Mouse (Mus musculus) embryonic facial prominence, embryonic 11.5 days (tissue): ENCODE data around the gene Wdr45. TPM values are rescaled to one million over a fixed set of nuclear protein-coding genes. Genes with fewer than 3 reads are reported as not detected.
A peak's percentile ranks its signal among the peaks of the same experiment; 100 is the strongest.

Experiments
- ATAC-seq: fragments of 200-750 bp; cut with Nextera tagmentation; replicated peaks from 2 replicates; pipeline ENCODE4 v1.8.0; 2017; ENCODE audit warnings: low read depth; ENCODE audit not compliant: insufficient number of reproducible peaks, low FRiP score, low TSS enrichment
- DNase-seq: peaks from one replicate; pipeline ENCODE4 v3.0.0-alpha.2; 2015; ENCODE audit warnings: low spot score
- H3K27ac ChIP-seq: fragments of 300-500 bp; sonication (generic); replicated peaks from 2 replicates; pipeline ENCODE4 v1.5.1; 2014; ENCODE audit warnings: mild to moderate bottlenecking, low read depth, low read length, control low read depth
- H3K27me3 ChIP-seq: fragments of 300-500 bp; sonication (generic); 2 replicates; pipeline ENCODE4 v1.6.1; 2014; ENCODE audit warnings: mild to moderate bottlenecking, low read length, moderate library complexity, mixed read lengths; ENCODE audit not compliant: control insufficient read depth, insufficient read depth
- H3K36me3 ChIP-seq: fragments of 300-500 bp; sonication (generic); replicated peaks from 2 replicates; pipeline ENCODE4 v1.6.1; 2014; ENCODE audit warnings: low read depth, mild to moderate bottlenecking, low read length, moderate library complexity, mixed read lengths; ENCODE audit not compliant: control insufficient read depth, insufficient read depth
- H3K4me1 ChIP-seq: fragments of 300-500 bp; sonication (generic); 2 replicates; pipeline ENCODE4 v1.6.1; 2014; ENCODE audit warnings: low read length, mixed read lengths; ENCODE audit not compliant: control insufficient read depth, insufficient read depth
- H3K4me2 ChIP-seq: fragments of 300-500 bp; sonication (generic); 2 replicates; pipeline ENCODE4 v1.6.1; 2014; ENCODE audit warnings: low read depth, mild to moderate bottlenecking, control low read depth, low read length, moderate library complexity
- H3K4me3 ChIP-seq: fragments of 300-500 bp; sonication (generic); 2 replicates; pipeline ENCODE4 v1.5.1; 2014; ENCODE audit warnings: low read depth, low read length, control low read depth
- H3K9ac ChIP-seq: fragments of 300-500 bp; sonication (generic); replicated peaks from 2 replicates; pipeline ENCODE4 v1.6.1; 2014; ENCODE audit warnings: mild to moderate bottlenecking, control low read depth, low read length
- H3K9me3 ChIP-seq: fragments of 300-500 bp; sonication (generic); replicated peaks from 2 replicates; pipeline ENCODE4 v1.6.1; 2016; ENCODE audit warnings: mild to moderate bottlenecking, low read length, inconsistent platforms, mixed read lengths; ENCODE audit not compliant: control insufficient read depth
- WGBS: fragments of 180-500 bp; shearing (Covaris S2); extraction: QIAGEN DNeasy Blood & Tissue Kit; methylation state at CpG from one replicate; pipeline ENCODE4 v1.1.7; 2014; 5-methylcytosine and 5-hydroxymethylcytosine counted together
- polyA plus RNA-seq: library from polyadenylated mRNA; unstranded; fragments of >200 nt; fragmentation: Nextera tagmentation; extraction: Ambion mirVana; gene quantifications from 2 replicates; pipeline ENCODE4 v1.2.1, GENCODE M21; 2014

The Wdr45 gene
- polyA plus RNA-seq, 1 experiment from 2014 or later, result 17.3 TPM

DNA sequence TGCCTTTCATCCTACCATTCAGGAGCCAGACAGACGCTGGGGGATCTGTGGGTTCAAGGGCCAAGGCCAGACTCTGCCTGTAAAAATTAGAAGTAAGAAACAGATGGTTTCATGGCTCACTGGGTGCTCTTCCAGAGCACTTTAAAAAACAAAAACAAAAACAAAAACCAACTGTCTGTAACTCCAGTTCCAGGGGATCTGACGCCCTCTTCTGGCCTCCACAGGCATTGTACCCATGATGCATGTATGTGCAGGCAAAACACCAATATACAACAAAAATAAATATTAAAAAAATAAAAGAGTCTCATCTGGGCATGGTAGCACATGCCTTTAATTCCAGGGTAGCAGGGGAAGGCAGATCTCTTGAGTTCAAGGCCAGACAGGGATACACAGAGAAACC is 58.6 kb downstream of the Wdr45 start:
- Histone ChIP-seq H3K4me2 (no peak overlapping the region), H3K4me1 (no peaks in the 10 kb centered on the region), H3K9me3 (no peaks in the 10 kb centered on the region), H3K27ac (no peak overlapping the region), H3K36me3 (no peaks in the 10 kb centered on the region; the same call in 1 of the 2 replicates), H3K27me3 (no peaks in the 10 kb centered on the region), H3K4me3 (no peak overlapping the region), H3K9ac (no peak overlapping the region)
- 60% methylated on average over 2 of the region's 2 CpGs for WGBS
- ATAC-seq (no peak), DNase-seq (no peak)

DNA sequence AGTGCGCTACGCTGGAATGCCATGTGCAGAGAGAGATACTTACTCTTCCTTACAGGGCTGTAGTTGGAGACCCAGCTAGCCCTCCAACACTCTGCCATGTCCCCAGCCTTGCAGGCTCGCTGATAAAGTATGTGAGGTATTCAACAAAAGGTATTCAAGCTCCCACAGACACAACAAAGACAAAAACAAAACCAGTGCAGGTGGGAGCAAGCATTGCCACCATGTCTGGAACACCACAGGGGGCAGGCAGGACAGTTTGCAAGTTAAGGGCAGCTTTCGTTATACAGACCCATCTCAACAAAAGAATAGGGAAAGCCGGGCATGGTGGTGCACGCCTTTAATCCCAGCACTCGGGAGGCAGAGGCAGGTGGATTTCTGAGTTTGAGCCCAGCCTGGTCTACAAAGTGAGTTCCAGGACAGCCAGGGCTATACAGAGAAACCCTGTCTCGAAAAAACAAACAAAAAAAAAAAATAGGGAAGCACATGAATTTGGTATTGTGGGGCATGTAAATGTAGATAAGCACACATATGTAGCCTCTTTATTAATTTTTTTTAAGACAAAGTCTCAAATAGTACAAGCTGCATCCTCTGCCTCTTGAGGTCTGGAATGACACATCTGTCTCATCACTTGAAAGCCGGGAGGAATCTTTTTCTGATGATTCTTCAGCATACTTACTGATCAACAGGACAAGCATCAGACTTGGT is 61.5 kb downstream of the Wdr45 start:
- no peak for ATAC-seq
- Histone ChIP-seq H3K4me3 (no peak overlapping the region), H3K27me3 (no peaks in the 10 kb centered on the region), H3K9me3 (no peaks in the 10 kb centered on the region), H3K4me1 (no peaks in the 10 kb centered on the region), H3K4me2 (no peak overlapping the region), H3K9ac (no peak overlapping the region), H3K27ac (no peak overlapping the region), H3K36me3 (no peaks in the 10 kb centered on the region)
- WGBS, result 75% methylated on average over 9 of the region's 9 CpGs
- no peak for DNase-seq

DNA sequence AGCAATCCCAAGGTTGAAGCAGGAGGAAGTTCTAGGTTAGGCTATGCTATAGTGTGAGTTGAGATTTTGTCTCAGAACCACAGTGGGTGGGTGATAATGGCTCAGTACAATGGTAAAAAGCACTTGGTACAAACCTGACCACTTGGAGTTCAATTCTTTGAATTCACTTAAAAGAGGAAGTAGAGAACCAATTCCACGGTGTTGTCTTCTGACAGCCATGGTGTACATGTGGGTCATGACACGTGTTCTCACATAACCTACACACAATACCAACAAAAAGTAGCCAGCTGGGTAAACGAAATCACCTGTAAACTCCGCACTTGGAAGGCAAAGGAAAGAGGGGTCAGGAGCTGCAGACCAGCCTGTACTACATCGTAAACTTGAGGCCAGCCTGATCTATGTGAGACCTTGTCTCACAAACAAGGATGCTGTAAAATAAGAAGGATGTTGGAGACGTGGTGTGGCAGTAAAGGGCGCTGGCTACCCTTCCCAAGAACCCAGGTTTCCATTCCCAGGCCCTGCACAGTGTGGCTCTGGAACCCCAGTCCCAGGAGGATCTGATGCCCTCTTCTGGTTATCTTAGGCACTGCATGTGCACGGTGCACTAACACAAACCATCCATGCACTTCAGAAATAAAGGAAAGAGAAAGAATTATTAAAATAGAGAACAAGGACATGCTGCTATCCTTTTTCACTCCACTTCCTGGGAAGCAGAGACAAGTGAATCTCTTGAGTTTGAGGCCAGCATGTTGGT is 62.4 kb downstream of the Wdr45 start:
- H3K4me2 ChIP-seq, result no peak overlapping the region
- no peak overlapping the region for H3K27ac ChIP-seq
- no peaks in the 10 kb centered on the region for H3K9me3 ChIP-seq
- 48% methylated on average over 8 of the region's 8 CpGs for WGBS
- peak; percentile 83; the same call in 1 of the 2 replicates for ATAC-seq
- no peak overlapping the region for H3K4me3 ChIP-seq
- H3K27me3 ChIP-seq, result no peaks in the 10 kb centered on the region
- DNase-seq, result peak; percentile 63
- no peak overlapping the region for H3K9ac ChIP-seq
- H3K4me1 ChIP-seq, result no peaks in the 10 kb centered on the region
- no peaks in the 10 kb centered on the region for H3K36me3 ChIP-seq

Other genes starting within 250 kb of the Wdr45 start
- gene Foxp3, start 140.7 kb upstream of the Wdr45 start, polyA plus RNA-seq, result 0.07 TPM in 1 of 2 replicates, not detected in the other
- 1.2 and 1.3 TPM in 2 replicates for gene Ppp1r3f, start 140.1 kb upstream of the Wdr45 start, polyA plus RNA-seq
- gene Ccdc22, start 108.8 kb upstream of the Wdr45 start, polyA plus RNA-seq, result 26.9 TPM in 2 replicates
- not detected in 2 replicates for gene Cacna1f, start 107.2 kb upstream of the Wdr45 start, polyA plus RNA-seq
- 5.3 and 5.8 TPM in 2 replicates for gene Syp, start 75.9 kb upstream of the Wdr45 start, polyA plus RNA-seq
- 2.6 and 2.9 TPM in 2 replicates for gene Prickle3, start 57.1 kb upstream of the Wdr45 start, polyA plus RNA-seq
- 56.3 TPM in 2 replicates for gene Plp2, start 42.9 kb upstream of the Wdr45 start, polyA plus RNA-seq
- gene Magix, start 33.1 kb upstream of the Wdr45 start, polyA plus RNA-seq, result 0.10 and 0.15 TPM in 2 replicates
- gene Gpkow, start 17.2 kb upstream of the Wdr45 start, polyA plus RNA-seq, result 42.2 and 44.2 TPM in 2 replicates
- gene Gm45208, start 7.9 kb downstream of the Wdr45 start, polyA plus RNA-seq, result not detected in 2 replicates
- gene Praf2, start 14.1 kb downstream of the Wdr45 start, polyA plus RNA-seq, result 85.4 and 88.7 TPM in 2 replicates
- 14.5 and 20.2 TPM in 2 replicates for gene Ccdc120, start 36.6 kb downstream of the Wdr45 start, polyA plus RNA-seq
- 16.2 and 16.5 TPM in 2 replicates for gene Tfe3, start 48.2 kb downstream of the Wdr45 start, polyA plus RNA-seq
- gene Gripap1, start 75.4 kb downstream of the Wdr45 start, polyA plus RNA-seq, result 35.6 and 35.9 TPM in 2 replicates
- 0.86 and 1.2 TPM in 2 replicates for gene Kcnd1, start 108.0 kb downstream of the Wdr45 start, polyA plus RNA-seq
- 36.4 and 37.1 TPM in 2 replicates for gene Otud5, start 127.0 kb downstream of the Wdr45 start, polyA plus RNA-seq
- 4.9 and 6.4 TPM in 2 replicates for gene Pim2, start 163.9 kb downstream of the Wdr45 start, polyA plus RNA-seq
- 6.8 and 12.1 TPM in 2 replicates for gene Slc35a2, start 169.7 kb downstream of the Wdr45 start, polyA plus RNA-seq
- 146 and 149 TPM in 2 replicates for gene Pqbp1, start 184.9 kb downstream of the Wdr45 start, polyA plus RNA-seq
- gene Timm17b, start 185.0 kb downstream of the Wdr45 start, polyA plus RNA-seq, result 162 and 172 TPM in 2 replicates
- gene Gm10491, start 193.5 kb downstream of the Wdr45 start, polyA plus RNA-seq, result not detected in 2 replicates
- gene Gm10490, start 195.2 kb downstream of the Wdr45 start, polyA plus RNA-seq, result not detected in 2 replicates
- gene Pcsk1n, start 205.5 kb downstream of the Wdr45 start, polyA plus RNA-seq, result 4.9 and 5.3 TPM in 2 replicates
- gene Eras, start 214.3 kb downstream of the Wdr45 start, polyA plus RNA-seq, result not detected in 2 replicates
- gene Hdac6, start 233.6 kb downstream of the Wdr45 start, polyA plus RNA-seq, result 38.0 and 43.9 TPM in 2 replicates